Mouse (Mus musculus) CH12.LX (cell line): ENCODE data around the gene Dpep3. TPM values are rescaled to one million over a fixed set of nuclear protein-coding genes. Genes with fewer than 3 reads are reported as not detected.

Experiments
- DNase-seq: peaks from one replicate; pipeline ENCODE4 v3.0.0-alpha.2; 2013; ENCODE audit errors: extremely low read depth
- H3K27ac ChIP-seq: 2 replicates; pipeline ENCODE4 v1.5.1; 2012; ENCODE audit warnings: low read depth, mild to moderate bottlenecking, control low read depth, moderate library complexity; ENCODE audit not compliant: insufficient read depth
- H3K27me3 ChIP-seq: replicated peaks from 2 replicates; pipeline ENCODE3; 2012; ENCODE audit warnings: inconsistent platforms
- H3K36me3 ChIP-seq, 2 experiments: replicated peaks in 1 of 2; 2 replicates each; pipeline versions ENCODE3 to v1.6.1; 2012; ENCODE audit warnings: inconsistent platforms in 1 of 2, low read length in 1 of 2, mild to moderate bottlenecking in 1 of 2, mixed read lengths in 1 of 2, moderate library complexity in 1 of 2; ENCODE audit not compliant: control insufficient read depth in 1 of 2, insufficient read depth in 1 of 2
- H3K4me1 ChIP-seq, 2 experiments: 2 replicates each; pipeline ENCODE4 v1.6.1; 2012; ENCODE audit warnings: inconsistent platforms in 1 of 2, moderate library complexity in 1 of 2; ENCODE audit not compliant: insufficient read depth in 2 of 2, control insufficient read depth in 1 of 2
- H3K4me2 ChIP-seq: 2 replicates; pipeline ENCODE4 v1.6.1; 2012; ENCODE audit warnings: low read depth, mild to moderate bottlenecking, control low read depth; ENCODE audit not compliant: poor library complexity, insufficient read depth, severe bottlenecking
- H3K4me3 ChIP-seq, 3 experiments: fragments of 150-350 bp in 1 of 3; sonication (generic) in 1 of 3; replicated peaks in 1 of 3; 2 replicates each; pipeline versions ENCODE3 to v1.5.1; 2011 to 2012; ENCODE audit warnings: low read depth in 2 of 3, low read length in 2 of 3, mild to moderate bottlenecking in 2 of 3, moderate library complexity in 2 of 3, control low read depth in 1 of 3, improper control_type of control experiment in 1 of 3, inconsistent platforms in 1 of 3, mixed read lengths in 1 of 3; ENCODE audit not compliant: poor library complexity in 1 of 3
- H3K79me2 ChIP-seq: replicated peaks from 2 replicates; pipeline ENCODE4 v1.6.1; 2012; ENCODE audit warnings: mild to moderate bottlenecking, moderate library complexity; ENCODE audit not compliant: control insufficient read depth, poor library complexity, insufficient read depth, severe bottlenecking; ENCODE audit errors: extremely low read depth
- H3K9ac ChIP-seq: 2 replicates; pipeline ENCODE4 v1.6.1; 2012; ENCODE audit warnings: low read depth, mild to moderate bottlenecking, control low read depth, moderate library complexity; ENCODE audit not compliant: insufficient read depth
- H3K9me3 ChIP-seq: replicated peaks from 2 replicates; pipeline ENCODE3; 2012; ENCODE audit warnings: low read length, inconsistent platforms, mixed read lengths
- CHD2 ChIP-seq: IDR thresholded peaks from 2 replicates; pipeline ENCODE4 v1.6.1; 2011; ENCODE audit warnings: low read length, improper control_type of control experiment
- CTCF ChIP-seq, 2 experiments: IDR thresholded peaks in 1 of 2; conservative IDR thresholded peaks in 1 of 2; 2 replicates each; pipeline ENCODE4 v1.5.1; 2011 to 2012; ENCODE audit warnings: low read depth in 2 of 2, low read length in 2 of 2, improper control_type of control experiment in 1 of 2, inconsistent platforms in 1 of 2, mild to moderate bottlenecking in 1 of 2, moderate library complexity in 1 of 2
- E2F4 ChIP-seq: IDR thresholded peaks from 2 replicates; pipeline ENCODE4 v1.6.1; 2011; ENCODE audit warnings: low read depth, low read length, improper control_type of control experiment; ENCODE audit not compliant: insufficient replicate concordance
- EP300 ChIP-seq: IDR thresholded peaks from 2 replicates; pipeline ENCODE4 v1.6.1; 2011; ENCODE audit warnings: low read length, improper control_type of control experiment
- MAZ ChIP-seq: IDR thresholded peaks from 2 replicates; pipeline ENCODE4 v1.6.1; 2012; ENCODE audit warnings: low read depth, mild to moderate bottlenecking, inconsistent platforms, low read length, improper control_type of control experiment, moderate library complexity
- MYC ChIP-seq: IDR thresholded peaks from 2 replicates; pipeline ENCODE4 v1.6.1; 2011; ENCODE audit warnings: low read depth, mild to moderate bottlenecking, improper control_type of control experiment, low read length
- NELFE ChIP-seq: IDR thresholded peaks from 2 replicates; pipeline ENCODE4 v1.6.1; 2011; ENCODE audit warnings: low read depth, low read length, improper control_type of control experiment
- POLR2A ChIP-seq: IDR thresholded peaks from 2 replicates; pipeline ENCODE4 v1.6.1; 2011; ENCODE audit warnings: low read depth, mild to moderate bottlenecking, improper control_type of control experiment, low read length
- POLR2AphosphoS2 ChIP-seq: IDR thresholded peaks from 2 replicates; pipeline ENCODE4 v1.6.1; 2011; ENCODE audit warnings: low read depth, low read length, improper control_type of control experiment
- RAD21 ChIP-seq: IDR thresholded peaks from 2 replicates; pipeline ENCODE4 v1.6.1; 2011; ENCODE audit warnings: low read depth, mild to moderate bottlenecking, low read length, improper control_type of control experiment, moderate library complexity
- SIN3A ChIP-seq: IDR thresholded peaks from 2 replicates; pipeline ENCODE4 v1.6.1; 2012; ENCODE audit warnings: low read length, improper control_type of control experiment, inconsistent platforms
- USF1 ChIP-seq: IDR thresholded peaks from 2 replicates; pipeline ENCODE4 v1.6.1; 2014; ENCODE audit warnings: low read depth, mild to moderate bottlenecking, inconsistent platforms, low read length, improper control_type of control experiment
- ZMIZ1 ChIP-seq: IDR thresholded peaks from 2 replicates; pipeline ENCODE4 v1.6.1; 2012; ENCODE audit warnings: low read depth, mild to moderate bottlenecking, inconsistent platforms, low read length, improper control_type of control experiment
- dilution Hi-C: fragments of 300-500 bp; cut with MboI; formaldehyde crosslinking; loops from 2 replicates; pipeline ENCODE4 v1.14.3; 2020; ENCODE audit warnings: low sequenced_read_pairs; ENCODE audit not compliant: extremely low pct_unique_long_range_greater_than_20kb, extremely low pct_ligation_motif_present
- in situ Hi-C: fragments of 300-500 bp; cut with MboI; formaldehyde crosslinking; loops from 3 replicates; pipeline ENCODE4 v1.14.3; 2019; ENCODE audit warnings: low sequenced_read_pairs, low pct_ligation_motif_present, low pct_unique_long_range_greater_than_20kb, mixed read lengths
- polyA plus RNA-seq: library from polyadenylated mRNA; unstranded; fragments of >175 nt; gene quantifications from 2 replicates; pipeline ENCODE4 v1.2.1, GENCODE M21; 2012; ENCODE audit warnings: low read depth; ENCODE audit not compliant: insufficient read length
- total RNA-seq, 2 experiments: library from RNA; depleted of rRNA; stranded (reverse); fragments of 300-350 nt in 1 of 2; fragments of >200 nt in 1 of 2; gene quantifications; 2 replicates each; pipeline ENCODE4 v1.2.3; 2012 to 2014

Dpep3 gene
- total and polyA plus RNA-seq, 3 experiments, result not detected

DNA sequence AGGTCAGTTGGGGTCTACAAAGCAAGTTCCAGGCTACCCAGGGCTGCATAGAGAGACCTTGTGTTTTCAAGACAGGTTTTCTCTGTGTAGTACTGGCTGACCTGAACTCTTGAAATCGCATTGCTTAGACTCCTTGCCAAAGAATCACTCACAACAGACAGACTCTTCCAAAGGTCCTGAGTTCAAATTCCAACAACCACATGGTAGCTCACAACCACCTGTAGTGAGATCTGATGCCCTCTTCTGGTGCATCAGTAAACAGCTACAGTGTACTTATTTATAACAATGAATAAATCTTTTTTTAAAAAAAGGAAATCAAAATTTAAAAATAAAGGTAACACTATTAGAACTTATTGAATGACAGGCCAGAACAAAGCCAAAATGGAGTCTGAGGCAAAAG lies 1.9 kb upstream of the Dpep3 start:
- peak in 1 of 2 experiments; percentile 20; a peak in 2 of 4 replicates for TF ChIP-seq CTCF (conservative IDR thresholded peaks at IDR 0.05 in 1 of 2, IDR thresholded peaks at IDR 0.05 in 1 of 2; ENCODE audit: low read depth in 2 of 2, low read length in 2 of 2)
- peak; percentile 2 for TF ChIP-seq RAD21
- no peak for TF ChIP-seq SIN3A
- Histone ChIP-seq H3K27me3 (peaks cover 2% of the 10 kb centered on the region), H3K4me2 (no peak overlapping the region), H3K36me3 (no peaks in the 10 kb centered on the region), H3K9me3 (peaks cover 3% of the 10 kb centered on the region), H3K27ac (no peak overlapping the region), H3K9ac (no peak overlapping the region), H3K4me1 (peaks cover 5 to 11% of the 10 kb centered on the region in 2 experiments; a peak in 3 of 4 replicates), H3K4me3 (no peak overlapping the region), H3K79me2 (no peaks in the 10 kb centered on the region)
- dilution Hi-C loops, result no loop called here
- DNase-seq, result no peak
- in situ Hi-C loops, result no loop called here

GRCm38 (mm10) chr8:105975363-105975762 lies 3.9 kb downstream of the Dpep3 start:
- TF ChIP-seq ZMIZ1 (no peak), POLR2A (no peak), NELFE (no peak), E2F4 (no peak), CTCF (conservative IDR thresholded peaks at IDR 0.05 in 1 of 2, IDR thresholded peaks at IDR 0.05 in 1 of 2; ENCODE audit: low read depth in 2 of 2, low read length in 2 of 2) (peak in 1 of 2 experiments; percentile 22; a peak in 2 of 4 replicates)
- TF ChIP-seq, all 38 proteins: peak for 1
- peaks cover 3% of the 10 kb centered on the region for H3K9me3 ChIP-seq
- H3K79me2 ChIP-seq, result no peaks in the 10 kb centered on the region
- H3K27ac ChIP-seq, result no peak overlapping the region
- H3K4me2 ChIP-seq, result no peak overlapping the region
- dilution Hi-C loops (no loop called here), in situ Hi-C loops (no loop called here)
- H3K4me1 ChIP-seq, result no peaks in the 10 kb centered on the region
- peaks cover 1% of the 10 kb centered on the region for H3K27me3 ChIP-seq
- H3K4me3 ChIP-seq, result no peak overlapping the region
- no peak for DNase-seq
- no peaks in the 10 kb centered on the region for H3K36me3 ChIP-seq
- no peak overlapping the region for H3K9ac ChIP-seq

GRCm38 (mm10) chr8:105971019-105971720 lies 8.1 kb downstream of the Dpep3 start:
- in situ Hi-C loops, result no loop called here
- Histone ChIP-seq H3K4me1 (no peaks in the 10 kb centered on the region; a peak in 1 of 4 replicates), H3K4me3 (no peak overlapping the region), H3K9ac (no peak overlapping the region), H3K36me3 (no peaks in the 10 kb centered on the region), H3K79me2 (no peaks in the 10 kb centered on the region), H3K4me2 (no peak overlapping the region), H3K27ac (no peak overlapping the region), H3K27me3 (peaks cover 18% of the 10 kb centered on the region), H3K9me3 (no peaks in the 10 kb centered on the region)
- TF ChIP-seq MYC (no peak), MAZ (no peak), POLR2AphosphoS2 (no peak), EP300 (no peak), USF1 (no peak), CHD2 (no peak)
- DNase-seq, result no peak
- dilution Hi-C loops, result no loop called here
